Mouse (Mus musculus): Measurements from ENCODE around the gene Clk3. TPM values are rescaled to one million over a fixed set of nuclear protein-coding genes. Genes with fewer than 3 reads are reported as not detected.

Clk3 gene
- polyA plus RNA-seq, 1 experiment = 224 TPM

GRCm38 (mm10) chr9:57708720-57709274 lies 56.9 kb downstream of the Clk3 start:
- TF ChIP-seq CTCF (IDR thresholded peaks at IDR 0.05; ENCODE audit: control insufficient read depth, insufficient read depth, insufficient replicate concordance, low read depth, low read length) = no peak
- no peak for TF ChIP-seq POLR2A (IDR thresholded peaks at IDR 0.05; ENCODE audit: control insufficient read depth, low read depth, low read length)
- Histone ChIP-seq H3K4me3 (ENCODE audit: control insufficient read depth, low read depth, low read length) (peak overlapping the region; percentile 99), H3K27ac (ENCODE audit: control insufficient read depth, insufficient read depth, low read depth, low read length) (peak overlapping the region; percentile 89), H3K4me1 (ENCODE audit: control insufficient read depth, insufficient read depth, low read length) (no peaks in the 10 kb centered on the region; the same call in 1 of the 2 replicates), H3K27me3 (ENCODE audit: control insufficient read depth, insufficient read depth, low read length) (no peaks in the 10 kb centered on the region), H3K36me3 (ENCODE audit: control insufficient read depth, insufficient read depth, low read length) (no peaks in the 10 kb centered on the region)

GRCm38 (mm10) chr9:57708068-57708719 lies 57.5 kb downstream of the Clk3 start, which contains the start of gene Edc3:
TSS of gene Edc3 (plus strand) at chr9:57708540.
- H3K4me1 ChIP-seq (ENCODE audit: control insufficient read depth, insufficient read depth, low read length) = no peaks in the 10 kb centered on the region; the same call in 1 of the 2 replicates
- H3K36me3 ChIP-seq (ENCODE audit: control insufficient read depth, insufficient read depth, low read length) = no peaks in the 10 kb centered on the region
- peak within 1 kb of the TSS; percentile 89 for H3K27ac ChIP-seq (ENCODE audit: control insufficient read depth, insufficient read depth, low read depth, low read length)
- peak within 1 kb of the TSS; percentile 99 for H3K4me3 ChIP-seq (ENCODE audit: control insufficient read depth, low read depth, low read length)
- TF ChIP-seq CTCF (IDR thresholded peaks at IDR 0.05; ENCODE audit: control insufficient read depth, insufficient read depth, insufficient replicate concordance, low read depth, low read length) = no peak
- TF ChIP-seq POLR2A (IDR thresholded peaks at IDR 0.05; ENCODE audit: control insufficient read depth, low read depth, low read length) = peak; percentile 74
- no peaks in the 10 kb centered on the region for H3K27me3 ChIP-seq (ENCODE audit: control insufficient read depth, insufficient read depth, low read length)

GRCm38 (mm10) chr9:57706496-57706895 lies 59.2 kb downstream of the Clk3 start:
- H3K27me3 ChIP-seq (ENCODE audit: control insufficient read depth, insufficient read depth, low read length) = no peaks in the 10 kb centered on the region
- TF ChIP-seq CTCF (IDR thresholded peaks at IDR 0.05; ENCODE audit: control insufficient read depth, insufficient read depth, insufficient replicate concordance, low read depth, low read length) (no peak), POLR2A (IDR thresholded peaks at IDR 0.05; ENCODE audit: control insufficient read depth, low read depth, low read length) (no peak)
- H3K4me3 ChIP-seq (ENCODE audit: control insufficient read depth, low read depth, low read length) = no peak overlapping the region
- H3K27ac ChIP-seq (ENCODE audit: control insufficient read depth, insufficient read depth, low read depth, low read length) = no peak overlapping the region
- no peaks in the 10 kb centered on the region for H3K36me3 ChIP-seq (ENCODE audit: control insufficient read depth, insufficient read depth, low read length)
- H3K4me1 ChIP-seq (ENCODE audit: control insufficient read depth, insufficient read depth, low read length) = no peaks in the 10 kb centered on the region; the same call in 1 of the 2 replicates

Other genes starting within 250 kb of the Clk3 start
- 335 and 344 TPM in 2 replicates for gene Cox5a, start 244.6 kb downstream of the Clk3 start, polyA plus RNA-seq (2012; rRNA removed)
- 2.3 and 2.8 TPM in 2 replicates for gene Fam219b, start 228.3 kb downstream of the Clk3 start, polyA plus RNA-seq (2012; rRNA removed)
- 268 and 282 TPM in 2 replicates for gene Mpi, start 213.1 kb downstream of the Clk3 start, polyA plus RNA-seq (2012; rRNA removed)
- gene Scamp2, start 204.9 kb downstream of the Clk3 start, polyA plus RNA-seq (2012; rRNA removed) = 465 and 495 TPM in 2 replicates
- 9.2 and 9.5 TPM in 2 replicates for gene Ulk3, start 176.4 kb downstream of the Clk3 start, polyA plus RNA-seq (2012; rRNA removed)
- 0.16 TPM in 1 of 2 replicates, not detected in the other for gene Cplx3, start 159.6 kb downstream of the Clk3 start, polyA plus RNA-seq (2012; rRNA removed)
- 0.06 TPM in 1 of 2 replicates, not detected in the other for gene Lman1l, start 145.1 kb downstream of the Clk3 start, polyA plus RNA-seq (2012; rRNA removed)
- gene Csk, start 112.2 kb downstream of the Clk3 start, polyA plus RNA-seq (2012; rRNA removed) = 13.4 and 13.9 TPM in 2 replicates
- 0.16 and 0.38 TPM in 2 replicates for gene Cyp1a2, start 82.2 kb downstream of the Clk3 start, polyA plus RNA-seq (2012; rRNA removed)
- gene Cyp1a1, start 77.9 kb downstream of the Clk3 start, polyA plus RNA-seq (2012; rRNA removed) = 0.09 and 0.11 TPM in 2 replicates
- 8.0 and 8.1 TPM in 2 replicates for gene Edc3, start 57.3 kb downstream of the Clk3 start, polyA plus RNA-seq (2012; rRNA removed)
- 42.9 and 44.8 TPM in 2 replicates for gene Arid3b, start 70.9 kb upstream of the Clk3 start, polyA plus RNA-seq (2012; rRNA removed)
- 714 and 753 TPM in 2 replicates for gene Ubl7, start 145.1 kb upstream of the Clk3 start, polyA plus RNA-seq (2012; rRNA removed)
- gene Sema7a, start 174.3 kb upstream of the Clk3 start, polyA plus RNA-seq (2012; rRNA removed) = 23.7 and 27.9 TPM in 2 replicates
- gene Cyp11a1, start 240.6 kb upstream of the Clk3 start, polyA plus RNA-seq (2012; rRNA removed) = 90.1 and 93.4 TPM in 2 replicates